Mouse (Mus musculus) erythroblast, embryonic 14.5 days (primary cell): Measurements from ENCODE around the gene Sbds.

ENCODE experiments used
- GATA1 ChIP-seq: IDR thresholded peaks from 2 replicates; pipeline ENCODE4 v1.6.1; 2012; ENCODE audit warnings: low read length, inconsistent platforms, mixed read lengths
- TAL1 ChIP-seq: IDR thresholded peaks from 3 replicates; pipeline ENCODE4 v1.6.1; 2012; ENCODE audit warnings: low read length, inconsistent platforms, mixed read lengths

GRCm38 (mm10) chr5:130296071-130296470 lies 40.7 kb upstream of the Sbds start:
- TF ChIP-seq GATA1 (no peak), TAL1 (no peak)
